Mouse (Mus musculus) kidney, adult 11 months (tissue): ENCODE measurements around the gene Fars2.

Experiments
- DNase-seq: peaks from one replicate; pipeline ENCODE4 v3.0.0; 2022

Gene Fars2

GRCm38 (mm10) chr13:36735901-36736618 is 618.8 kb downstream of the Fars2 start:
- DNase-seq, result no peak

DNA sequence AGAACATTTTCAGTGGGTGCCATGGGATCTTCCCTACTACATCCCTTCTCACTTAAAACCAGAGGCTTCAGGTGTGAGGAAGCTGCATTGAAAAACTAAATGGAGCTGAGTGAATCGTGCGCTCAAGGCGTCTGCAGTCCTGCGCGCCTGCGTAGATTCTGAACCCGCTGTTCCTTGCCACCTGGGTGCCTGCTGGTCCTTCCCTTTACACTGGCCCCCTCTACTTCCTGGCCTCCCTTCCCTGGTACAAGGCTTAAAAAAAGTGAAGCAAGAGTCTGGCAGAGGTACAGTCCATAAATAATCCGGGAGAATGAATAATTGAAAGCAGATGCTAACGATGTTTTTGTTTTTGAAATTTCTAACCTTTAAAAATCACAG is 619.4 kb downstream of the Fars2 start:
- no peak for DNase-seq

DNA sequence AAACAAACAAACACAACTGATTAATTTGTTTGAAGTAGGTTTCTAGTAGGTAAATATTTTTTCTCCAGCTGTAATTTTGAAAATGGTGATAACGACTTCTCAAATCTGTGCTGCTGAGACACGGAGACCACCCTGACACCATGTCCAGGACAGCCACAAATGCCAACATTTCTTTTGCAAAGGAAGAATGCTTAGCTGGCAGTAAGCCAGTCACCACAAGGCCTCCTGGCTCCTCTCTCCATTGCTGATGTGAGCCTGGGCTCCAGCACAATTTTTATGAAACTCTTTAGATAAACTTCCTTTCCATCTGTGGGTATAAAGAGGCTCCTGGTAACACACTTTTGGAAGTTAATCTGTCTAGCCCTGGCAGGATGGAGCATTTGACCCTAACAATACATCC is 632.8 kb downstream of the Fars2 start:
- no peak for DNase-seq

GRCm38 (mm10) chr13:36751861-36752260 is 634.6 kb downstream of the Fars2 start:
- DNase-seq, result no peak

- DNase-seq, result no peak
These were observed 649.6 kb downstream of the Fars2 start for GRCm38 (mm10) chr13:36766801-36767200.
